Mouse (Mus musculus) adrenal gland, postnatal 10 days (tissue): Measurements from ENCODE around the gene Sort1. TPM values are rescaled to one million over a fixed set of nuclear protein-coding genes. Genes with fewer than 3 reads are reported as not detected.

Experiments used
- DNase-seq: peaks from one replicate; pipeline ENCODE4 v3.0.0; 2021; ENCODE audit warnings: mixed read lengths
- total RNA-seq, 2 experiments: library from RNA; stranded (reverse); gene quantifications; 2 replicates each; pipeline ENCODE4 v1.2.3; 2021

Sort1 gene
- total RNA-seq, 2 experiments from 2014 or later = 46.1 to 48.8 TPM

GRCm38 (mm10) chr3:108383485-108384354, 99.8 kb downstream of the Sort1 start, which contains the start of gene Psrc1:
Psrc1 (plus strand) TSS chr3:108383839.
- peak; percentile 94 for DNase-seq

- no peak for DNase-seq
Measured at GRCm38 (mm10) chr3:108384425-108384824, 100.5 kb downstream of the Sort1 start.

- DNase-seq = no peak
Measured at GRCm38 (mm10) chr3:108386186-108386585, 102.3 kb downstream of the Sort1 start.

- peak; percentile 98 for DNase-seq
Measured at GRCm38 (mm10) chr3:108389111-108389545, 105.2 kb downstream of the Sort1 start.

- no peak for DNase-seq
Measured at GRCm38 (mm10) chr3:108392299-108392698, 108.4 kb downstream of the Sort1 start.

GRCm38 (mm10) chr3:108392793-108393192, 108.9 kb downstream of the Sort1 start:
- DNase-seq = no peak

- DNase-seq = no peak
Measured at GRCm38 (mm10) chr3:108398281-108398680, 114.4 kb downstream of the Sort1 start.

GRCm38 (mm10) chr3:108400442-108400841, 116.6 kb downstream of the Sort1 start:
- no peak for DNase-seq

GRCm38 (mm10) chr3:108401692-108402527, 118.0 kb downstream of the Sort1 start:
- DNase-seq = peak; percentile 93

GRCm38 (mm10) chr3:108402528-108402920, 118.6 kb downstream of the Sort1 start:
- no peak for DNase-seq

- no peak for DNase-seq
Measured at GRCm38 (mm10) chr3:108405536-108406305, 121.8 kb downstream of the Sort1 start.

GRCm38 (mm10) chr3:108406306-108406885, 122.5 kb downstream of the Sort1 start:
- DNase-seq = no peak

GRCm38 (mm10) chr3:108408517-108409008, 124.7 kb downstream of the Sort1 start:
- no peak for DNase-seq

- DNase-seq = no peak
Measured at GRCm38 (mm10) chr3:108409656-108410358, 125.9 kb downstream of the Sort1 start.

- no peak for DNase-seq
Measured at GRCm38 (mm10) chr3:108410359-108410714, 126.5 kb downstream of the Sort1 start.

Other genes starting within 250 kb of the Sort1 start
- gene Gstm4, start 239.2 kb upstream of the Sort1 start, total RNA-seq = 10 to 100 TPM; 12.8 to 13.3 TPM
- 10 to 100 TPM; 79.3 to 92.2 TPM for gene Ampd2, start 197.4 kb upstream of the Sort1 start, total RNA-seq
- 1 to 10 TPM; 6.6 to 6.8 TPM for gene Gnat2, start 191.3 kb upstream of the Sort1 start, total RNA-seq
- gene Gnai3, start 137.9 kb upstream of the Sort1 start, total RNA-seq = 100 to 1,000 TPM; 101 to 113 TPM
- gene Gpr61, start 129.2 kb upstream of the Sort1 start, total RNA-seq = under 1 TPM; 0.15 to 0.48 TPM
- 10 to 100 TPM; 13.1 to 18.4 TPM for gene Amigo1, start 97.7 kb upstream of the Sort1 start, total RNA-seq
- gene Cyb561d1, start 82.9 kb upstream of the Sort1 start, total RNA-seq = 1 to 10 TPM; 6.6 to 6.9 TPM
- 10 to 100 TPM in 1 of 2 experiments, 1 to 10 TPM in 1; 7.6 to 10.1 TPM for gene Atxn7l2, start 73.1 kb upstream of the Sort1 start, total RNA-seq
- gene Sypl2, start 57.4 kb upstream of the Sort1 start, total RNA-seq = 10 to 100 TPM; 13.3 to 44.9 TPM
- gene Psma5, start 27.2 kb upstream of the Sort1 start, total RNA-seq = 10 to 100 TPM; 90.7 to 94.6 TPM
- not detected for gene Mybphl, start 80.8 kb downstream of the Sort1 start, total RNA-seq
- 1 to 10 TPM; 6.0 to 6.4 TPM for gene Psrc1, start 99.8 kb downstream of the Sort1 start, total RNA-seq
- 10 to 100 TPM; 11.1 to 12.1 TPM for gene Celsr2, start 131.5 kb downstream of the Sort1 start, total RNA-seq
- 100 to 1,000 TPM; 146 to 152 TPM for gene Sars, start 161.1 kb downstream of the Sort1 start, total RNA-seq